Mouse (Mus musculus) lung, adult 2 months (tissue): ENCODE measurements around the gene Fgf22. TPM values are rescaled to one million over a fixed set of nuclear protein-coding genes. Genes with fewer than 3 reads are reported as not detected.

Experiments
- DNase-seq: peaks from one replicate; pipeline ENCODE4 v3.0.0; 2022
- H3K4me1 ChIP-seq: fragments of 200-500 bp; 2 replicates; pipeline ENCODE4 v1.6.1; 2011; ENCODE audit warnings: low read length; ENCODE audit not compliant: control insufficient read depth, insufficient read depth
- H3K4me3 ChIP-seq: fragments of 200-500 bp; replicated peaks from 2 replicates; pipeline ENCODE3; 2011; ENCODE audit warnings: low read depth, mild to moderate bottlenecking, control low read depth, low read length; ENCODE audit errors: extremely low read depth
- CTCF ChIP-seq: fragments of 200-500 bp; IDR thresholded peaks from 2 replicates; pipeline ENCODE4 v1.5.1; 2011; ENCODE audit warnings: mild to moderate bottlenecking, low read length, control low read depth; ENCODE audit not compliant: insufficient read depth
- POLR2A ChIP-seq: fragments of 200-500 bp; IDR thresholded peaks from 2 replicates; pipeline ENCODE4 v1.6.1; 2011; ENCODE audit warnings: low read depth, mild to moderate bottlenecking, control low read depth, low read length, borderline replicate concordance; ENCODE audit errors: extremely low read depth
- WGBS: fragments of 180-500 bp; shearing (Covaris S2); methylation state at CpG from one replicate; pipeline ENCODE4 v1.1.7; 2018; 5-methylcytosine and 5-hydroxymethylcytosine counted together
- polyA plus RNA-seq: library from polyadenylated mRNA; depleted of rRNA; stranded (reverse); fragments of >200 nt; gene quantifications from 2 replicates; pipeline ENCODE4 v1.2.3, GENCODE M21; 2012

Fgf22 gene
- polyA plus RNA-seq, 1 experiment = 1.0 TPM

DNA sequence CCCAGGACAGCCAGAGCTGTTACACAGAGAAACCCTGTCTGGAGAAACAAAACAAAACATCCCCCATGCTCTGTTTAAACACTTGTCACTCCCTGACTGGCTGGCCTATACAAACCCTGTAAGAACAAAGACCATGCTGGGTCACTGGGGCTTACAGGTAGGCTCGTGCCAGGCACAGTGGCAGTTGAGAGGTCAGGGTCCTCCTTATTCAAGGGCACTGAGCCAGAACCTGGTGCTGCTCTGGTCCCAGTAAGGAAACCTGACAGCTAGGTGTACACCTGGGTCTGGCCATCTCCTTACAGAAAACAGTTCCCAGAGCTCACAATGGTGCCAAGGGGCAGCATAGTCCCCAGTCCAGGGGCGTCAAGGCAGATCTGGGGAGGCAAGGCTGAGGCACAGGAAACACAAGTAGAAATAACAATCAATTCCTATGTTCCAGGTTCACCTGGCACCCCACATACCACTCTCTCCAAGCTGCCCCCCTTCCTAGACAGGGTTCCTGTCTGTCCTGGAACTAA, 10.4 kb downstream of the Fgf22 start:
- Histone ChIP-seq H3K4me3 (no peak overlapping the region), H3K4me1 (peaks cover 8% of the 10 kb centered on the region)
- TF ChIP-seq CTCF (no peak), POLR2A (no peak)
- 52% methylated on average over 2 of the region's 2 CpGs for WGBS
- no peak for DNase-seq

DNA sequence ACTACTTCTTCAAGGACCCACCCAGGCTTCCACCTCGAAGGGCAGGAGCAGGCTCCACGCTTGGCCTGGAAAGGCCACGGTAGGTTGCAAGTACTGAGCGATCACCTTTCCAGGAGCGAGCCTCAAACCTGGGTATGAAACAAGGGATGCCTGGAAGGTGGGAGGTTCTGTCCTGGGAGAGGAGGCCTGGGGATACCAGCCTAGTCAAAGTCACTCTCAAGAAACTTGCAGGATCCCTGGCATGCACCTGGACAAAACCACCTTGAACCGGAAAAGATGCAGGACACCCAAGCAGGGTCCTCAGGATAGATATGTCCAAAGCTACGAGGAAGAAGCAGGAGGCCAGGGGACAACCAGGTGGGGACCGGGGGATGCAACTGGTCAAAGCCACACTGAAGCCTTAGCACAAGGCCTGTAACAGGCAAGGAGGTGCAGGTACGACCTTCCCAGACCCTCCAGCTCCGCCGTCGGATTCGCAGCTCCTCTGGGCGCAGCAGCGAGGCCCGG, 11.2 kb downstream of the Fgf22 start:
- DNase-seq = no peak
- 5% methylated on average over 16 of the region's 16 CpGs for WGBS

DNA sequence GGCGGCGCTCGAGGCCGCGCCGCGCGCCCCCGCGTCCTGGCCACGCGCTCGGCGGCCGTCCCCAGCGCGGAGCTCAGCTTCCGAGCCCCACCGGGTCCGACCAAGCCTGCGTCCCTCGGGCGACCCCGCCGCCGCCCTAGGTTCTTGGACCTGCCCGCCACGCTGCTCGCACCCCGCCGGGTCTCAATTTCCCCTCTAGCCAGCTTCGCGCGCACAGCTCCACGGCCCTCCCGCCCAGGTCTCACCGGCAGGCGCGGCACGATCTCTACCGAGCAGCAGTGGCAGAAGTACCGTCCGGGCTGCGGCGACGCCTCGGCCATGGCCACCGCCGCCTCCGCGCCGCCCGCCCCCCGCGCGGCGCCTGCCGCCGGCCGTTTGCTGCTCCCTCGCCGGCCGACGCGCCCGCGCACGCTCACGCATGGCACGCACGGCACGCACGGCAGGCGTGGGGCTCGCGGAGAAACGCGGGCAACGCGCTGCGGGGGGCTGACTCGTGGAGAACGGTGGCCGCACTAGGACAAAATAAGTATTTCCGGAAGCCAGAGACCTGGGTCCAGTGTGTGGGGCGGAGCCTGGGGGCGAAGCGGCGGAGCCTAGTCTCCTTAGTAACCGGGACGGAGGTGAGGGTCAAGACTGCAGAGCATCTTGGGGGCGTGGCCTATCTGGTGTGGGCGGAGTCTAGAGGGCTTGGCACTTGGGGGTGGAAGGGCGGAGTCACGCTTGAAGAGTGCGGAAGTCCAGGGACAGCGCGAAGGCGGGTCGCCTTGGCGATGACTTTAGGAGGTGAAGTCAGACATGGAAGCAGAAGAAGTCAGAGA, 11.8 kb downstream of the Fgf22 start, which contains the start of gene Rnf126:
Gene Rnf126 (minus strand): TSS at position 445 of the 818 bp plus-strand sequence.
- H3K4me1 ChIP-seq = peaks cover 8% of the 10 kb centered on the region
- peak; percentile 100 for DNase-seq
- TF ChIP-seq POLR2A = peak; percentile 73; the same call in 1 of the 2 replicates
- no peak for TF ChIP-seq CTCF
- WGBS = under 1% methylated on average over 97 of the region's 101 CpGs
- peak within 1 kb of the TSS; percentile 94 for H3K4me3 ChIP-seq

More for the DNA sequence above, 11.2 kb downstream of the Fgf22 start:
- peaks cover 8% of the 10 kb centered on the region for H3K4me1 ChIP-seq
- no peak for TF ChIP-seq CTCF
- TF ChIP-seq POLR2A = no peak
- H3K4me3 ChIP-seq = peak overlapping the region; percentile 94

DNA sequence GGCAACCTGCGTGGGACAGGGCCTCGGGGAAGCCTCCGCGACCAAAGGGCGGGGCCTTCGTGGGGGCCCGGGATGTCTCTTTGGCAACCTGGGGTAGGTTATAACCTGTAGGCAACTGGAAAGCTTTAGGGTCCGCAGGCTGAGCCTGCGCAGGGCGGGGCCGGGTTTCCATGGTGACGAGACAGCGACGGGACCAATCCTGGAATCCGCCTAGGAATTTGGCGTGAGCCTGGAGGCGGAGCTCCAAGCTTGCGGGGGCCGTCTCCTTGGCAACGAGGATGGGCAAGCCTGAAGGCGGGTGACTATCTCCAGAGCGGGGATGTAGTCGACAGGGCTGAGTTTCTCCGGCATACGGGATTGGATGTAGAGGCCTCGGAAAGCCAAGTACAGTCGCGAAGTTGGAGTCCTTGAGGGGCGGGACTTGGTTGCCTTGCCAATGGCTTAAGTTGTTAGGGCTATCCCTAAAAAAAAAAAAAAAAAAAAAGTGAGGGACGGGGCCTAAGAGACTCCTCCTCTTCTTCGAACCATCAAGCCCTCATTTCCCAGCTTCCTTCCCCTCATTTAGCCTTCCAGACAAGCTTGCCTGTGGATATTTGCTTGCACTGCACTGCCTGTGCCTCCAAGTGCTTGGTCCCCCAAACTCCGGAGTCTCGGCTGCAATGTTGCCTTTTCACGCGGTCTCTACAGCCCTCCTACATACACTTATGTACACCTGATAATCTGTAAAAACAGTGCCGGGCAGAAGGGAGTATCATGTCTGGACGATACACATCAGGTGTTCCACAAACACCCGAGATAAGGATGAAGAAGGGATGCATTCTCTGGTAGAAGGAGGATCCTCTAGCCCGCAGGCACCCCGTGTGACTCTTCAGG, 12.7 kb downstream of the Fgf22 start:
- DNase-seq = peak; percentile 79
- WGBS = 9% methylated on average over 40 of the region's 40 CpGs
- peak overlapping the region; percentile 94 for H3K4me3 ChIP-seq
- TF ChIP-seq POLR2A = no peak
- TF ChIP-seq CTCF = no peak
- H3K4me1 ChIP-seq = peaks cover 8% of the 10 kb centered on the region

DNA sequence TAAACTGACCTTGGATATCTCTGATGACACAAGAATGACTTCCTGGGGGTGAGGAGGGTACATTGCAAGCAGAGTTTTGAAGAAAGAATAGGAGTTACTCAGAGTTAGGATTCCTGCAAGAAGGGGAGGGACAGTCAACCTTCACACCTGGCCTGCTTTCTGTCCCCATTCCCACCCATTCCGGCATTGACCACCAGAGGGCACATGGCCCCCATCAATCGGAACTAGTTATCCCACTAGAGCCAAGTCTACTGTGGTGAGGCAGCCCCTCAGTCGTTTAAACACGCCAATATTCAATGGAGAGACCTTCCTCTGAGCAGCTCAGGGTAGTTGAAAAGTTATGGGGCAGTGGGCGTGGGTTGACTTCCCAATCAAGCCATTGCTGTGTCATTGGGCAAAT, 13.5 kb downstream of the Fgf22 start:
- 1% methylated on average over 5 of the region's 5 CpGs for WGBS

DNA sequence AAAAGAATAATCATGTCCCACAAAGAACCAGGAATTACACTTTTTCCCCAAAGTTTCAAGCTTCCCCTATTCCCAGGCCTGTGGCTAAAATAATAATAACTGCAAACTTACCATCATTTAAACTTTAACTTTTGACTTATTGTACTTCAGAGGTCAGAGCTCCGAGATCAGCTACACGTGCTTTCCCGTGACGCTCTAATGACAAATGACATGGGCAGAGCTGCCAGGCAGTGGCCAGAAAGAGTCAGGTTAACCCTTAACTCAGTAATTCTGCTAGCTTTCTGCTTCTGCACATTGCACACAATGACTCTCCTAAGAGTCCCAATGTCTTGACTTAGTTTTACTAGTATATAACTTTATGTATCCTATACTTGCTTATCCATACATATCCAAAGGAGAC, 14.5 kb downstream of the Fgf22 start:
- no peak for TF ChIP-seq CTCF
- TF ChIP-seq POLR2A = no peak
- DNase-seq = no peak
- H3K4me1 ChIP-seq = peaks cover 8% of the 10 kb centered on the region
- H3K4me3 ChIP-seq = no peak overlapping the region
- WGBS = 61% methylated on average over 4 of the region's 4 CpGs

More for the DNA sequence above, 13.5 kb downstream of the Fgf22 start:
- H3K4me3 ChIP-seq = no peak overlapping the region
- peak; percentile 77 for DNase-seq
- TF ChIP-seq CTCF = peak; percentile 97
- TF ChIP-seq POLR2A = no peak
- peaks cover 8% of the 10 kb centered on the region for H3K4me1 ChIP-seq

DNA sequence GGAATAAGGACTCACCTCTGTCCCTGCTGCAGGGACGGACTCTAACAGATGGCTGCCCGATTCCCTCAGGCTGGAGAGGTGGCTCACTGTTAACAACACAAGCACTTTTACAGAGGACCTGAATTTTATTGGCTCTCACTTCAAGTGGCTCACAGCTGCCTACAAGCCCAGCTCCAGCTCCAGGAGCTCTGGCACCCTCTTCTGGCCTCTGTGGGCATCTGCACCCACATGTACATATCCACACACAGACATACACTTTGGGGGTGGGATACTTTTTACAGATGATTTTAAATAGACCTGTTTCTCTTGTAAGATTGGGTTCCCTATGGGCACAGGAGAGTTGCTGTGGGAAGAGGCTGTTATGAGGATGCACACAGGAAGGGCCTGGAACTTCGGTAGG, 17.4 kb downstream of the Fgf22 start:
- Histone ChIP-seq H3K4me3 (no peak overlapping the region), H3K4me1 (peaks cover 2% of the 10 kb centered on the region; the same call in 1 of the 2 replicates)
- no peak for DNase-seq
- 88% methylated on average over 3 of the region's 3 CpGs for WGBS
- TF ChIP-seq CTCF = no peak
- TF ChIP-seq POLR2A = no peak

DNA sequence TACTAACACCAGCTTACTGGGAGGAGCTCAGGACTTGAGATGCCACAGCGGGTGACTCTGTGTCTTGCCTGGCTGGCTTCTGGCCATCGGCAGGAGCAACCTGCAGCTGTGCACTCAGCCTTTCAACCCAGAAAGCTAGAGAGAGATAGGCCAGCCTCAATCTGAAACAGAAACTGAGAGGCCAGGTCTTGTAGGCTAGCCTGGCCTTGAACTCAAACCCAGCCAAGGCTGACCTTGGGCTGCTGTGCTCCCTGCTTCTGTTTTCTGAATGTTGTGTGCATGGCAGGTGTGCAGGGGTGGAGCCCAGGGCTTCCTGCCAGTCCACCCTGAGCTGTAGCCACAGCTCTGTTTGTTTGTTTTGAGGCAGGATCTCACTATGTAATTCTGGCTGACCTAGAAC, 18.3 kb downstream of the Fgf22 start:
- no peaks in the 10 kb centered on the region for H3K4me1 ChIP-seq
- no peak for DNase-seq
- TF ChIP-seq CTCF (no peak), POLR2A (no peak)
- H3K4me3 ChIP-seq = no peak overlapping the region
- WGBS = 86% methylated on average over 2 of the region's 2 CpGs

DNA sequence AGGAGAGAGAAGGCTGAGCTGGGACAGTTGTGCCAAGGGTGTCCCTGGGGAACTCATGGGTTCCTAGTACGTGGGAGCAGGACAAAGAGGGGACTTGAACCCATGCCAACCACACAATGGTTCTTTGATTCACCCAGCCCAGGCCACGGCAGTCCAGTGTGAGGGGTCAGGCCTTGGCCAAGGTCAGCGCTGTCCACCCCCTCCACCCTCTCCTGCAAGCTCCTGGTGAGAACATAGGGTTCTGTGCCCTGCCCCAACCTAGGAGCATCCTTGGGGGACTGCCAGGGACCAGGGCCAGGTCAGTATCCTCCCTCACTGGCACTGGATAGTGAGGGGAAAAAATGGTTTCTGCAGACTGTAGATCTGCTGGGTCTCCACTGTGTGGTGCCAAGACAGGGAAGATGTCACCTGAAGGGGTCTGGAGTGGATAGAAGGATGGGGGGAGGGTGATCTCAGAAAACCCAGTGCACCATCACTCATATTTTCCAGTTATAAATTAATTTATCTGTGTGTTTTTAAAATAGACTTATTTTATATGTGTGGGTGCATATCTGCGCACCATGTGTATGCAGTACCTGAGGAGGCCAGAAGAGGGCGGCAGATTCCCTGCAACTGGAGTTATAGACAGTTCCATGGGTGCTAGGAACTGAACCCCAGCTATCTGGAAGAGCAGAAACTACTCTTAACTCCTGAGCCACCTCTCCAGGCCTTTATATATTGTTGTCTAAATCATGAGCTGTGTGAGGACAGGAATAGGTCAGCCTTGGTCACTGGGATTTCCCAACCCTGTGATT, 19.8 kb downstream of the Fgf22 start:
- Histone ChIP-seq H3K4me1 (peaks cover under 1% of the 10 kb centered on the region; the same call in 1 of the 2 replicates), H3K4me3 (no peak overlapping the region)
- 58% methylated on average over 5 of the region's 5 CpGs for WGBS
- no peak for TF ChIP-seq CTCF
- TF ChIP-seq POLR2A = no peak
- no peak for DNase-seq

DNA sequence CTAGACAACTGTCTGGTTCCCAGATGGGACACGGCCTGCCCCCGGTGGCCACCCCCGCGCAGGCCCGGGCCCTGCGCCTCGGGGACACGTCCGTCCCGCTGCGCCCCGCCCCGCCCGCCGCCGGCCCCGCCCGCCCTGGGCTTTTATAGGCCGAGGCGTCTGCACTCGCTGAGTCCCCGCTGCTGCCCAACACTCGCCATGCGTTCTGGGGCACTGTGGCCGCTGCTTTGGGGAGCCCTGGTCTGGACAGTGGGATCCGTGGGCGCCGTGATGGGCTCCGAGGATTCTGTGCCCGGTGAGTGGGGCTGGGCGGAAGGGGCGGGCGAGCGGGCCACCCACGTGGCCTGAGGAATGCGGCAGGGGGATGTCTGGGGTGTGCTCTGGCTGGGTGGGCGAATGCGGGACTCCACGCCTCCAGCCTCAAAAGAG, 22.2 kb downstream of the Fgf22 start, which contains the start of gene Fstl3:
Gene Fstl3 (plus strand): TSS at position 170 of the 429 bp plus-strand sequence.
- WGBS = 2% methylated on average over 39 of the region's 39 CpGs
- peaks cover 9% of the 10 kb centered on the region for H3K4me1 ChIP-seq
- peak within 1 kb of the TSS; percentile 61 for H3K4me3 ChIP-seq
- DNase-seq = peak; percentile 56
- no peak for TF ChIP-seq CTCF
- TF ChIP-seq POLR2A = no peak
